Mouse (Mus musculus) layer of hippocampus, adult 9-11 months (tissue): ENCODE measurements around the gene Cdyl.

Experiments
- DNase-seq: peaks from one replicate; pipeline ENCODE4 v3.0.0; 2022

The Cdyl gene

DNA sequence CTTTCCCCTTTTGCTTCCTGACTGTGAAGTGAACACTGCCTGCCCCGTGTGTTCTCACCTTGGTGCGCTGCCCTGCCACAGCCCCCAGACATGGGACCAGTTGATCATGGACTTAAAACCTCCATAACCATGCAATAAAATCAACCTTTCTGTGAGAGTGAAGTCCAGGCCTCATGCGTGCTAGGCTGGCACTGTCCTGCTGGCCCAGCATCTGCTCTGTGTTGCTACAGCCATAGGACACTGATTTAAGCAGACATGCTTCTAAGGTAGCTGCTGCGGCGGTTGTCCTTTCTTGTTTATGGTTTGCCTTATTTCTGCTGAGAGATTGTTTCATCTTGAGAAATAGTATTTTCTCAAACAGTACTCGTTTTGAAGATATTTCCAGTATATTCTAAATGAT is 191.9 kb downstream of the Cdyl start:
- no peak for DNase-seq

DNA sequence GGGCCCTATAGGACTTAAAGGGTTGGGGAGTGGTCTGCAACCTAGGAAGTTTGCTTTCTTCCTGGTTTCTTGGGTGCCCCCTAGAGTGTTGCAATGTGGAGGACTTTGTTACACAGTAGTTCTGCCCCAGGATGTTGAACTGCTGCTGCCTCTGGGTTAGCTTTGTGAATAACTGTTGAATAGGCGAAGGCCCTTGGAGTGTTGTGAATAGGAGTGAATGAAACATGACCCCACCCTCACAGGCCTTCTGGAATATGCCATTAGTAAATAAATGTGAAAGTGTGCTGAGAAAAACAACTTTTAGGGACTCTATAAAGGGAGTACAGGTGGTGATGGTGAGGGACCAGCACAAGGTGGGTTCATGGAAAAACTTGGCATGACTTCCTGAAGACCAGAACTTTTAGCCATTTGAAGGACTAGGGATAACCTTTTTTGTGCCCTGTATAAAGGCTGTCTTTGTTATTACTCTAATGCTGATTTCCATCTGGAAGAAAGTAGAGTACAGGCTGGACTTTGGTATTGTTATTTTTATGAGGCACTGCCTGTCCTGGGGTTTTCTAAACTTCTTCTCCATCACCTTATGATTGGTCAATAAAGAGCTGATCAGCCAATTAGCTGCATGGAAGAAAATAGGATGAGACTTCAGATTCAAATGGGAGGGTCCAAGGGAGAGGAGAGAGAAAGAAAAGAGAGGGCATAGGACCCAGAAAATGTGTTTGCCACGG is 193.4 kb downstream of the Cdyl start:
- no peak for DNase-seq

DNA sequence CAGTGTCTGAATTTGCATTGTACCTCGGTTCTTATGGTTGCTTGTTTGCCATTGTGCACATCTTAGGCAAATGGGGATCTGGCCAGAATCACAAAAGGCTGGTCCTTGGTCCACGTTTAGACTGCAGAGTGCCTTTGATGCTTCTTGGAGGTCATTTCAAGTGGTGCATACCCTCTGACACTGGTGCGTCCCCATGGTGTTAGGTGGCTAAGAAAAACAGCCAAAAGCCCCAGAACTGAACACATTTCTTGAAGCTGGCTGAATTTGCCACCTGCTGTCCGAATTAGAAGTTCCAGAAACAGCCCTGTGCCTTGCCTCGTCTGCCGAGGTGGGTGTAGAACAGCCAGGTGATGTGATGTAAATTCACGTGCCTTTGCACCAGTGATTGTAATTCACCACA is 197.9 kb downstream of the Cdyl start:
- DNase-seq: no peak

DNA sequence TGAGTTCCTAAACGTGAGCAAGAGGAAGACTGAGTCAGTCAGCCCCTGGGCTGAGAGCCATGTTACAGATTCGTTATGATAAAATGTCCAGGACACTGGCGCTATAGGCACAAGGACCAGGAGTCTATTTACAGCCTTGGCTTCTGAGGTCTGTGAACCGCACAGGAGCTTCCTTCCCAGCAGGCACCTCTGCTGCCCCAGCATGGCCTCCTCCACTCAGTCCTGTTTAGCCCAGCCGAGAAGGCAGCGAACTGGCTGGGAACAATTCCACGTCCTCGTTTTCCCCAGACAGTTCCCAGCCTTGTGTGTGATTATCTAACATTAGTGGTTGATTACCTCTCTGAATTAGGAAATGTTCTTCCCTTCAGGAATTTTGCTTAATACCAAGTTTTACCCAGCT is 201.3 kb downstream of the Cdyl start:
- no peak for DNase-seq

DNA sequence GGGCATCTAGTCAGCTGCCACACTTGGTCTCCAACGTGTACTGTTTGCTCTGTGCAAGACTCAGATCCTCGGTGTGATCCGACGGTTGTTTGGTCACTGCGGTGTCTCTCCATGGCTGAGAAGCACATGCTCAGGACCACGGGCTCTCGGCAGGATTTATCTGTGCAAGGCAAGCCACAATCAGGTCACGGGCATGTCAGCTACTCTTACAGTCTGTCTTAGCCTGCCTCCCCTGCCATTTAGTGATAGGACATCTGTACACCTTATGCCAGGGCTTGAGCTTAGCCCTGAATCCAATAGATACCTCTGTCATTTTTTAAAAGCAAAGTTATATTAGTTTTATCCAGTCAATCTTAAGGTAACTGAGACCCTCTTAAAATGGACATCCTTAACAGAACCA is 211.0 kb downstream of the Cdyl start:
- DNase-seq: no peak

DNA sequence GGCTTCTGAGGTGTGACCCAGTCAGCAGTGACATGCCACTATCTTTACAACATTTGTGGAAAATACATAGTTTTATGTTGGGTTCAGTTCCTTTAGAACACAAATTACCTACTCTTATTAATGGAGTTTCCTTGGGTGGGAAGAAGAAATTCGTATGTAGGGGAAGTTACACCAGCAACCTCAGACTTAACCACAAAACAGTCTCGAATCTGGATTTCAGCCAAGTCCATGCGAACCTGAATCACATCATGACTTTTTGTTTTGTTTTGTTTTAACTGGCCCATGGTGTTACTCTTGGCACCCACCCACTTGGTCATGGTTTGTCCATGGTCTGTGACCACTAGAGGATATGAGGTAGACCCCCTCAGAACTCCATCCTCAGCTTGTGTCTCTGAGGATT is 211.5 kb downstream of the Cdyl start:
- no peak for DNase-seq

DNA sequence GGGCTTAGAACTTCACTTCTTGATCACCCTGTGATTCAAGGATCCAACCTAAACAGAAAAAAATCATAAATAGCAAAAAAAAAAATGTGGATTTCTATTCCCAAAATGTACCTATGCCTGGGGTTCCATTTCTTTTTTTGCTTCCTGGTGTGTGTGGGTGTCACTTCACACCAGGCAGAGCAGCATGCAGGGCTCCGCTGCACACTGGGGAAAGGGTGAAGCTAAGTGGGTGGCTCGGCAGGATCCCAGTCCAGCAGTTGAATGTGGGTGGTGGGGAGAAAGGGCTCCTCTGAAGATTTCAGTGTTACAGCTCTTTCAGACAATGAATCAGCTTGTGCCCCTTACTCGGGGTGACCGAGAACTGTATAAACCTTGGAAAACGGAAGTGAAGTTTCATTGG is 215.8 kb downstream of the Cdyl start:
- DNase-seq: no peak

DNA sequence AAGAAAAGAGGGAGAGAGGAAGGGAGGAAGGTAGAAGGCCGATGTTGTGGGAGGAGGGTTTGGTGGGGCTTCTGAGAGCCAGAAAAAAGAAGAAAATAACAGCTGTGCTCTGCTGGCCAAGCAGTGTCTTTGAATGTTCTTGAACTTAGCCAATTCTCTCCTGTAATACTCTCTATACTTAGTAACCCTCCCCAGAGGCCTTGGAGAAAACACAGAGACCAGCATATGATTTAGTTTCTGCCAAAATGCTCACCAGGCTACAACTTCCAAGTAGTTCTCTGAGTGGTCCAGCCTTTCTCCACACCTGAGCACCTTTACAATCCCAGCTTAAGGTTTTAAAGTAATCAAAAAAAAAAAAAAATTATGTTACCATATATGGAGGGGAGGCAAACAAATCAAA is 218.6 kb downstream of the Cdyl start:
- DNase-seq: no peak

DNA sequence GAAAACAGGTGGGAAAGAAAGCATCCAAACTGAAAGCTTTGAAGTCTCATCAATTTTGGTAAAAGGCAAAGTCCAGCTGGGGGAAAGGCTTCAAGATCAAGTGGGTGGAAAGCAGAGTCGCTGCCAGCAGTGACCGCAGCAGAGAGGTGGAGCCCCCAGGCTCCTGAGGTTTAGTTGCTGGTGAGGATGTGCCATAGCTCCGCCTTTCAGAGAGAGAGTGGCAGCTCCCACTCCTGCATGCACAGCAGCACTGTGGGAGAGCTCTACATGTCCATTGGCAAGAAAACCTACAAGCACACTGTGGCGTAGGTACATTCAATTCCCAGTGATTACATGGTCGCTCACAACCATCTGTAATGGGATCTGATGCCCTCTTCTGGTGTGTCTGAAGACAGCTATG is 219.4 kb downstream of the Cdyl start:
- DNase-seq: no peak

DNA sequence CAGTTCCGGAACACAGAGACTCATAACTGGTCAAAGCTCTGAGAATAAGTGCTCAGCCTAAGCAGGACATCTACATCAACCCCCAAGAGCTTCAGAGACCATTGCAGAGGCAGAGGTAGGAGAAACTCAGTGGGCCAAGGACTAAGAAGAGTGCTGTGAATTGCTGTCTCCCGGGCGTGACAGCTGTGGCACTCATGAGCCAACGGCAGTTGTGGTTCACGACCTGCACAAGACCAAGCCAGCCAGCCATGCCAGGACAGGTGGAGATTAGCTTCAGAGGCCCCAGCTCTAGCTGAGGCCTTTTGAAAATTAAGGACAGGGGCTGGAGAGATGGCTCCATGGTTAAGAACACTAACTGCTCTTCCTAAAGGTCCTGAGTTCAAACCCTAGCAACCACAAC is 219.9 kb downstream of the Cdyl start:
- no peak for DNase-seq

DNA sequence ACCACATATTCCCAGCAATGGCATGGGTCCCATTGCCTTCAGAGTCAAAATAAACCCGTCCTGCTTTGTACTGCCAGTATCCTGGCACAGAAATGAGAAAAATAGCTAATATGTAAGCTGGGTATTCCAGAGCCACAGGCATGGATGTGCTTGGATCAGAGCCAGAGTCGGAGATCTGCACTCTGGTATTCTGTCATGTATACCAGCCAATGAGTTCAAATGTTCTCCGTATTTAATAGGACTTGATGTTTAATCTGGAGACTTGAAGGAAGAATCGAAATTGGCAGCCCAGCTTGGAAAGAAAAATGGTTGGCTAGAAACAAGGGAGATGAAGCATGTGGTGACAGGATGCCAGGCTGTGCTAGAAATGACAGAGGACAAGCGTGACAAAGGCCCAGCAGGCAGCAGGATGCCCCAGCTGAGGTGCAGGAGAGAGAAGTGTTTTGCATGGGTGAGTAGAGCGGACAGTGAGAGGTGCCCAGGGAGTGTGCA is 221.0 kb downstream of the Cdyl start:
- DNase-seq: no peak

DNA sequence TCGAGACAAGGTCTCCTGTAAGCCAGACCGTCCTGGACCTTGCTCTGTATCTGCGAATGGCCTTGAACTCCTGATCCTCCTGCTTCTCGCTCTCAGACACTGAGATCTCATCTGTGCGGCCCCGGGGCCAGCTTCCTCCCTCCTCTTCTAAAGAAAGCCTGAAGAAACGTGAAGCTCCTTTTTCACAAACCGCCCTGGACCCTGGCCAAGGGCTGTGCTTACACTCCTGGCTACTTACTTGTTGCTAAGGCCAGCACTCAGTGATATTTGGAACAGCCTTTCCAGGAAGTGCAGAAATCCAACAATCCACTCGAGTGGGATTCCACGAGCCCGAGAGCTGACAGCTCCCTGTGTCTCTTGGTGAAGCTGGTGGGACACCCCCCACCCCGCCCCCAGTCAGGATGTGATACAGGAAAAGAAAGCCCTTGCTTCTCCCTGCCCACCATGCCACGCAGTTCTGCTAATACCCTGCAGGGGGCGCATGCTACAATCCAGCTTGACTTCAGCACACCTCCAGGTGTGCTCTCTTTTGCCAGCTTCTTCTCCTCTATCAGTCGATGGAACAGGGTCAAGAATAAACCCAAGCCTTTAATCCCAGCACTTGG is 226.6 kb downstream of the Cdyl start:
- DNase-seq: no peak

DNA sequence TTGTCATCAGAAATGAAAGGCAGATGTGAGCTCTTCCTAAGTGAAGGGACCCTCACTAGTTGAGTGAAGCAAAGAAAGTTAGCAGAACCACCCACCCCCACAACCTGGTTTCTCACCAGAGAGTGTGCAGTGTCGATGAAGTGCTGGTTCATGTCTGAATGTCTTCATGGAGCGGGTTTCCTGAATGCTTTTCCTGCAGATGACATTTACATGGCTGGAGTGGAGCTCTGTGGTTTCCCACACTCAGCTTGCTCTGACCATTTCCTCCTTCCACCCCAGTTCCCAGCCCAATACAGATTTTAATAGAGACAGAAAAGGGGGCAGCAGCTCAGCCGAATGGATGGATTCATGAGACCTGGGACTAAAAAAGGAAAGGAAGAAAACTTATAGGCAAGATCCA is 233.2 kb downstream of the Cdyl start:
- DNase-seq: no peak

DNA sequence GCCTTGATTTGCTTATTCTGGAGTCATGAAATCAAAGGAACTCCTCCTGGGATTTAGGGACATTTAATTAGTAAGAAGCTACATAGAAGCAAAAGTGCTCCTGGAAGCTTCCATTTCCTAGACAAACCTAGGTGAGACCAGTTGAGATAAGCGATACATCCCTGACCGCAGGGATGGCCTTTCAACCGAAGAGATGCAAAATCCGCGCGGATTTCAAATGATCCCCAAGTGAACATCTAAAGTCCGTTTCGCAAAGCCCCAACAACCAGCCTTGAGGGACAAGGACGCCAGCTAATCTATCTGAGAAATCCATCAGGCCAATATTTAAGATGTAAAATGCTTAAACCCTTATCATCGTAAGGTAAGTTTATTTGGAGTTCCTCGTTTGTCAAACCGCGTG is 245.7 kb downstream of the Cdyl start:
- no peak for DNase-seq

DNA sequence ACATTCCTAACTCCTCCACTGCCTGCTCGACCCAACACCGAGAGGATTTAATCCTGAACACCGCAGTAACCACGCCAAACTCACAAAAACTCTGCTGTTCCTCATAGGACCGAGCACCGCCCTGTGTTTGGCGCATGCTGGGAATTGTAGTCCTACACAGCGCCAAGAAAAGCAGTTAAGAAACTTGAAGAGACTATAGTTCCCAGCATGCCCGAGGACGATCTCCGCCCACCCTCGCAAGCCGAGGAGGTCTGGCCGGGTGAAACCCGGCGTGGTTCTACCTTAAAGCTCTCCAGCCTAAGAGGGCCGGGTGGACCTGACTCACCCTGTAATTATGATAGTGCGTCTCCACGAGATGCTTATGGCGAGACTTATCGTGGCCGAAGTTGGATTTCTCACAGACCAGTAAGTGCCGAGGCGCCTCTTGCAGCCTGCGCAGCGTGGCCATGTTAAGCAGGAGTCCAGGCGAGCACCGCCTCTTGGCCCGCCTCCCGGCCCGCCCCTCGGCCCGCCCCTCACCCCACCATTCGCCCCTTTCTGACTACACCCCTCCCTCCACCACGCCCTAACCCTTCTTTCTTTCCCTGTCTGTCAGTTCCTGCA is 246.3 kb downstream of the Cdyl start, which contains the start of gene Rpp40:
TSS of gene Rpp40 (minus strand) at position 481 of the 603 bp plus-strand sequence.
- peak; percentile 94 for DNase-seq

DNA sequence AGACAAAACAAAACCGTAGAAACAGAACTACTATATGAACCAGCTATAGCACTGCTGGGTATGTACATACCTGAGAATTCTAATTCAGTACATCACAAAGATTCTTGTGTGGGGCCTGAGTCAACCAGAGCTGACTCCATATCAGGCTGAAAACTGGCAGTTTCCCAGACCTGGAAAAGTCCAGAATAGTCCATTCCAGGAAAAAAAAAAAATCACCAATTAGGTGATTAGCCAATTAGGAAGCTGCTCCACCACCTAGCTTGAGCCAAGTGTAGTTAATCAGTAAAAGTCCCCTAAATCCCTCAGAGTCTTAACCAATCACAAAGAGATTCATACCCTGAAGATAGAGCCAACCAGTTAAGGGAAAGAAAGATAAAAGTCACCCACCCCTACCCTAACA is 251.8 kb downstream of the Cdyl start:
- no peak for DNase-seq
